24 mouse cellular contexts compared by ENCODE assay signal in genomic region chr14:3050087-3050486, GRCm38 (mm10). TPM values are rescaled to one million over a fixed set of nuclear protein-coding genes. Genes with fewer than 3 reads are reported as not detected.
DNase-seq lines count a peak whose midpoint lies in the region; ATAC-seq and TF ChIP-seq lines count a peak whose summit lies in the region.
"Not testable (repeated sequence)": the region's sequence is repeated elsewhere in the genome, so short reads cannot be mapped to it uniquely, and the experiment has no call there.
"Had no signal": no experiment of that assay in that cellular context is flagged by ENCODE, and none has a peak within 500 bp of the region (broad histone marks: within the 10 kb centered on the region; RNA-seq: fewer than 3 reads in every experiment).

No protein-coding gene starts in this region.

- H3K4me3 ChIP-seq in heart, embryonic 13.5 days; hindbrain, postnatal 0 days (ENCODE audit: low read length); lung, postnatal 0 days (ENCODE audit: low read depth, low read length); midbrain, postnatal 0 days (ENCODE audit: low read depth, low read length): not testable (repeated sequence)

- H3K27ac ChIP-seq in heart, embryonic 13.5 days (replicated peaks); hindbrain, postnatal 0 days; lung, postnatal 0 days (ENCODE audit: low read length); midbrain, postnatal 0 days (ENCODE audit: low read depth, low read length): not testable (repeated sequence)

- peak; percentile 34 for TF ChIP-seq CTCF in hindbrain, postnatal 0 days (IDR thresholded peaks at IDR 0.05; ENCODE audit: low read depth)
- peak; percentile 23; the same call in 1 of the 2 replicates for TF ChIP-seq CTCF in lung, postnatal 0 days (IDR thresholded peaks at IDR 0.05)
- peak; percentile 36 for TF ChIP-seq CTCF in midbrain, postnatal 0 days (IDR thresholded peaks at IDR 0.05)

- not testable (repeated sequence) for H3K36me3 ChIP-seq in heart, embryonic 13.5 days; hindbrain, postnatal 0 days (ENCODE audit: insufficient read depth, low read length); lung, postnatal 0 days (ENCODE audit: insufficient read depth, low read length); midbrain, postnatal 0 days (ENCODE audit: insufficient read depth, low read length)

- H3K9ac ChIP-seq in heart, embryonic 13.5 days; hindbrain, postnatal 0 days (replicated peaks; ENCODE audit: low read length); lung, postnatal 0 days (replicated peaks; ENCODE audit: low read depth); midbrain, postnatal 0 days (replicated peaks; ENCODE audit: low read length, poor library complexity, severe bottlenecking): not testable (repeated sequence)

- H3K27me3 ChIP-seq in heart, embryonic 13.5 days (replicated peaks); hindbrain, postnatal 0 days (ENCODE audit: insufficient read depth, low read length); lung, postnatal 0 days (replicated peaks; ENCODE audit: insufficient read depth, low read length); midbrain, postnatal 0 days (ENCODE audit: insufficient read depth, low read length): not testable (repeated sequence)

- H3K4me1 ChIP-seq in heart, embryonic 13.5 days; hindbrain, postnatal 0 days (ENCODE audit: insufficient read depth, low read length); lung, postnatal 0 days (ENCODE audit: insufficient read depth, low read depth, low read length); midbrain, postnatal 0 days (ENCODE audit: insufficient read depth, low read length): not testable (repeated sequence)

- peak; percentile 10 to 50 for DNase-seq in adrenal gland, adult (ENCODE audit: inconsistent age in 2 of 2, low spot score in 1 of 2)
- DNase-seq in cerebellum, adult 18-20 months = peak; percentile 7 to 20
- peak; percentile 20 to 22 for DNase-seq in cerebellum, postnatal 25 days
- DNase-seq in hindbrain, postnatal 0 days (ENCODE audit: low spot score); lung, postnatal 0 days (ENCODE audit: low spot score); midbrain, postnatal 0 days (ENCODE audit: low spot score): not testable (repeated sequence)
- DNase-seq in kidney, postnatal 4 days = peak; percentile 4 to 14

- TF ChIP-seq EP300 in lung, postnatal 0 days (IDR thresholded peaks at IDR 0.05) = not testable (repeated sequence)

- not testable (repeated sequence) for H3K9me3 ChIP-seq in heart, embryonic 13.5 days; hindbrain, postnatal 0 days (ENCODE audit: low read length); lung, postnatal 0 days (ENCODE audit: low read length); midbrain, postnatal 0 days (ENCODE audit: low read length)

- H3K4me2 ChIP-seq in heart, embryonic 13.5 days = peak overlapping the region; percentile 78; the same call in 1 of the 2 replicates
- not testable (repeated sequence) for H3K4me2 ChIP-seq in hindbrain, postnatal 0 days (ENCODE audit: low read depth, low read length); lung, postnatal 0 days (replicated peaks; ENCODE audit: low read depth, low read length); midbrain, postnatal 0 days (ENCODE audit: low read depth, low read length, poor library complexity, severe bottlenecking)

- not testable (repeated sequence) for ATAC-seq in heart, embryonic 13.5 days (ENCODE audit: extremely low read depth, insufficient number of reproducible peaks, low FRiP score, low TSS enrichment); hindbrain, postnatal 0 days; lung, postnatal 0 days; midbrain, postnatal 0 days (ENCODE audit: low FRiP score)

- 0% methylated on average over 5 of the region's 8 CpGs for WGBS in heart, embryonic 13.5 days
- WGBS in hindbrain, postnatal 0 days = 4% methylated on average over 5 of the region's 8 CpGs
- 1% methylated on average over 5 of the region's 8 CpGs for WGBS in lung, postnatal 0 days
- WGBS in midbrain, postnatal 0 days = 2% methylated on average over 5 of the region's 8 CpGs

RNA-seq across cellular contexts. Expression of gene Gm2897, which starts 1.0 kb away (rescaled TPM):
- polyA plus RNA-seq in heart, embryonic 13.5 days (2015; fragmentation: Nextera tagmentation; extraction: Ambion mirVana) = 3.4 TPM in 2 replicates
- total RNA-seq in hindbrain, postnatal 0 days (2014; rRNA removed) = 4.7 and 8.0 TPM in 2 replicates
- 10.9 and 11.8 TPM in 2 replicates for polyA plus RNA-seq in hindbrain, postnatal 0 days (2015; fragmentation: Nextera tagmentation; extraction: Ambion mirVana)
- polyA plus RNA-seq in lung, postnatal 0 days (2015; fragmentation: Nextera tagmentation; extraction: Ambion mirVana) = 0.84 and 1.0 TPM in 2 replicates
- total RNA-seq in midbrain, postnatal 0 days (2014; rRNA removed) = 9.0 and 10.8 TPM in 2 replicates
- 15.1 and 15.4 TPM in 2 replicates for polyA plus RNA-seq in midbrain, postnatal 0 days (2015; fragmentation: Nextera tagmentation; extraction: Ambion mirVana)
- total RNA-seq: gastrocnemius, postnatal 36 days; heart, postnatal 25 days had no signal
- polyA plus RNA-seq: liver, embryonic 12.5 days had no signal

RNA-seq across cellular contexts. Expression of gene Gm2888, which starts 20.3 kb away (rescaled TPM):
- not detected in 2 replicates for polyA plus RNA-seq in heart, embryonic 13.5 days (2015; fragmentation: Nextera tagmentation; extraction: Ambion mirVana)
- total RNA-seq in hindbrain, postnatal 0 days (2014; rRNA removed) = not detected in 2 replicates
- polyA plus RNA-seq in hindbrain, postnatal 0 days (2015; fragmentation: Nextera tagmentation; extraction: Ambion mirVana) = not detected in 2 replicates
- polyA plus RNA-seq in lung, postnatal 0 days (2015; fragmentation: Nextera tagmentation; extraction: Ambion mirVana) = not detected in 2 replicates
- total RNA-seq in midbrain, postnatal 0 days (2014; rRNA removed) = not detected in 2 replicates
- polyA plus RNA-seq in midbrain, postnatal 0 days (2015; fragmentation: Nextera tagmentation; extraction: Ambion mirVana) = 0.09 TPM in 1 of 2 replicates, not detected in the other
- total RNA-seq: ES-E14; gastrocnemius, postnatal 36 days; heart, postnatal 25 days; layer of hippocampus, postnatal 14 days; left cerebral cortex, postnatal 10 days had no signal
- polyA plus RNA-seq: activated CD4-positive, CD25-positive, alpha-beta regulatory T cell, adult 4 months; CD4-positive, CD25-positive, alpha-beta regulatory T cell, adult 4 months; embryonic facial prominence, embryonic 12.5 days; forebrain, embryonic 15.5 days; hindbrain, embryonic 16.5 days; limb, embryonic 12.5 days; liver, embryonic 12.5 days; lung, embryonic 16.5 days; stomach, embryonic 16.5 days; thymus, postnatal 0 days; urinary bladder, adult 2 months had no signal
